Mouse (Mus musculus) neural tube, embryonic 11.5 days (tissue): Measurements from ENCODE around the gene Ddx23. TPM values are rescaled to one million over a fixed set of nuclear protein-coding genes. Genes with fewer than 3 reads are reported as not detected.

ENCODE experiments used
- ATAC-seq: fragments of 200-750 bp; cut with Nextera tagmentation; 2 replicates; pipeline ENCODE4 v1.8.0; 2017; ENCODE audit warnings: moderate number of reproducible peaks, mild to moderate bottlenecking, moderate TSS enrichment, moderate library complexity; ENCODE audit not compliant: insufficient read depth, low FRiP score, low TSS enrichment
- DNase-seq: peaks from one replicate; pipeline ENCODE4 v3.0.0-alpha.2; 2015; ENCODE audit warnings: low spot score
- H3K27ac ChIP-seq: fragments of 300-500 bp; sonication (generic); 2 replicates; pipeline ENCODE4 v1.5.1; 2014; ENCODE audit warnings: low read depth, mild to moderate bottlenecking, low read length
- H3K27me3 ChIP-seq: fragments of 300-500 bp; sonication (generic); 2 replicates; pipeline ENCODE4 v1.6.1; 2014; ENCODE audit warnings: mild to moderate bottlenecking, low read length, mixed read lengths; ENCODE audit not compliant: control insufficient read depth, insufficient read depth
- H3K36me3 ChIP-seq: fragments of 300-500 bp; sonication (generic); 2 replicates; pipeline ENCODE4 v1.6.1; 2014; ENCODE audit warnings: mild to moderate bottlenecking, low read length, moderate library complexity, mixed read lengths; ENCODE audit not compliant: control insufficient read depth, insufficient read depth
- H3K4me1 ChIP-seq: fragments of 300-500 bp; sonication (generic); 2 replicates; pipeline ENCODE4 v1.6.1; 2014; ENCODE audit warnings: low read length, mixed read lengths; ENCODE audit not compliant: control insufficient read depth, insufficient read depth
- H3K4me2 ChIP-seq: fragments of 300-500 bp; sonication (generic); 2 replicates; pipeline ENCODE4 v1.6.1; 2014; ENCODE audit warnings: low read depth, mild to moderate bottlenecking, moderate library complexity
- H3K4me3 ChIP-seq: fragments of 300-500 bp; sonication (generic); 2 replicates; pipeline ENCODE4 v1.5.1; 2014; ENCODE audit warnings: low read depth, low read length
- H3K9ac ChIP-seq: fragments of 300-500 bp; sonication (generic); 2 replicates; pipeline ENCODE4 v1.6.1; 2014; ENCODE audit warnings: mild to moderate bottlenecking, low read length
- H3K9me3 ChIP-seq: fragments of 300-500 bp; sonication (generic); 2 replicates; pipeline ENCODE4 v1.6.1; 2016; ENCODE audit warnings: low read length; ENCODE audit not compliant: control insufficient read depth
- WGBS: fragments of 180-500 bp; shearing (Covaris S2); extraction: QIAGEN DNeasy Blood & Tissue Kit; methylation state at CpG from one replicate; pipeline ENCODE4 v1.1.7; 2014; 5-methylcytosine and 5-hydroxymethylcytosine counted together
- polyA plus RNA-seq: library from polyadenylated mRNA; unstranded; fragments of >200 nt; fragmentation: Nextera tagmentation; extraction: Ambion mirVana; gene quantifications from 2 replicates; pipeline ENCODE4 v1.2.1, GENCODE M21; 2014

Ddx23 gene
- polyA plus RNA-seq, 1 experiment from 2014 or later, result 19.5 TPM

- Histone ChIP-seq H3K4me2 (peak overlapping the region; percentile 96), H3K27me3 (peaks cover 39% of the 10 kb centered on the region), H3K27ac (no peak overlapping the region), H3K9me3 (no peaks in the 10 kb centered on the region), H3K4me1 (peaks cover 46% of the 10 kb centered on the region), H3K4me3 (peak overlapping the region; percentile 82), H3K36me3 (no peaks in the 10 kb centered on the region), H3K9ac (peak overlapping the region; percentile 49)
- ATAC-seq (no peak), DNase-seq (no peak)
- WGBS, result 2% methylated on average over 4 of the region's 4 CpGs
Observed at GRCm38 (mm10) chr15:98632921-98633320, 29.8 kb downstream of the Ddx23 start.

GRCm38 (mm10) chr15:98632107-98632744 is 30.5 kb downstream of the Ddx23 start:
- Histone ChIP-seq H3K27me3 (peaks cover 39% of the 10 kb centered on the region), H3K4me2 (peak overlapping the region; percentile 96), H3K27ac (no peak overlapping the region), H3K9ac (peak overlapping the region; percentile 49), H3K4me3 (peak overlapping the region; percentile 82), H3K9me3 (no peaks in the 10 kb centered on the region), H3K36me3 (no peaks in the 10 kb centered on the region), H3K4me1 (peaks cover 46% of the 10 kb centered on the region)
- under 1% methylated on average over 18 of the region's 25 CpGs for WGBS
- DNase-seq, result peak; percentile 72
- no peak for ATAC-seq

DNA sequence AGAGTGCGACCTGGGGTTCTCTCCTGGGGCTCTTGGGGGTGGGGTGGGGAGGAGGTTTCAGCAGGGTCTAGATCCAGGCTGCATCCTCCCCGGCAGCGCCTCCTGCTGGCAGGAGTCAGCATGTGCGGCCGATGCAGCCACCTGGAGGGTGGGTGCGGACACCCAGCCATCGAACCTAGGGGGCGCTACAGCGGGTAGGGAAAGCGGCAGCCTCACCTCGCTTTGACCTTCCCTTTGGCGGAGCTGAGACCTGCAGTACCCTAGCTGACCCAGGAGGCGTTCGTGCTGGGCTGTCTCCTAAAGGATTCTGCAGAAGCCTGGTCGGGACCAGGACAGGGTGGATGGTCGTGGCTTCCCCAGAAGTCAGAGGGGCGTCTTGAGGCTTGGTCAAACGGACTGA is 31.2 kb downstream of the Ddx23 start:
- WGBS, result under 1% methylated on average over 18 of the region's 18 CpGs
- no peaks in the 10 kb centered on the region for H3K9me3 ChIP-seq
- H3K4me3 ChIP-seq, result peak overlapping the region; percentile 82
- peak; percentile 43; the same call in 1 of the 2 replicates for ATAC-seq
- no peaks in the 10 kb centered on the region for H3K36me3 ChIP-seq
- peaks cover 43% of the 10 kb centered on the region for H3K4me1 ChIP-seq
- no peak overlapping the region; the same call in 1 of the 2 replicates for H3K9ac ChIP-seq
- peak; percentile 91 for DNase-seq
- peak overlapping the region; percentile 96 for H3K4me2 ChIP-seq
- no peak overlapping the region for H3K27ac ChIP-seq
- H3K27me3 ChIP-seq, result peaks cover 36% of the 10 kb centered on the region

DNA sequence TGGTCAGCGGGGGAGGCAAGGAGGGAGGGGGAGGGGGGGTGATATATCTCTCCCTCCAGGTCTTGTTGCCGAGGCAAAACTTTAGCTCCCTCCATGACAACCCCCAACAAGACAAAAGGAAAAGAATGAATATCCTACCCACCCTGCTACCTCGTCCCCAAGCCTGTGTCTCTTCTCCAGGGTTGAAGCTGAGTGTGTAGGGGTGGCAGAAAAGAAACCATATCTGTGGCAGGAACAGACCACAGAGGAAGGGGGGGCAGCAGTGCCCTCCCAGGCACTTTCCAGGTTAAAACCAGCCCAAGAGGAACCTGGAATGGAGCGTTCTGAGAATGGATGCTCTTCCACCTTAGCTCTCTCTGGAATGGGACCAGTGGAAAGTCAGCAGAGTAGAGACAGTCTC is 32.2 kb downstream of the Ddx23 start, which contains the start of gene Cacnb3:
Cacnb3 (plus strand) TSS at position 301 of the 400 bp plus-strand sequence.
- no peak within 1 kb of the TSS; the same call in 1 of the 2 replicates for H3K9ac ChIP-seq
- ATAC-seq (no peak), DNase-seq (no peak)
- 31% methylated on average over 4 of the region's 4 CpGs for WGBS
- H3K4me2 ChIP-seq, result peak within 1 kb of the TSS; percentile 96
- no peaks in the 10 kb centered on the region for H3K36me3 ChIP-seq
- peaks cover 35% of the 10 kb centered on the region for H3K4me1 ChIP-seq
- H3K27me3 ChIP-seq, result peaks cover 31% of the 10 kb centered on the region
- H3K4me3 ChIP-seq, result peak within 1 kb of the TSS; percentile 82
- no peaks in the 10 kb centered on the region for H3K9me3 ChIP-seq
- no peak within 1 kb of the TSS for H3K27ac ChIP-seq

GRCm38 (mm10) chr15:98629464-98629863 is 33.2 kb downstream of the Ddx23 start:
- WGBS, result 45% methylated on average over 6 of the region's 6 CpGs
- Histone ChIP-seq H3K9me3 (no peaks in the 10 kb centered on the region), H3K27ac (no peak overlapping the region), H3K4me1 (peaks cover 32% of the 10 kb centered on the region), H3K9ac (no peak overlapping the region; the same call in 1 of the 2 replicates), H3K4me2 (no peak overlapping the region; the same call in 1 of the 2 replicates), H3K36me3 (no peaks in the 10 kb centered on the region), H3K4me3 (no peak overlapping the region), H3K27me3 (peaks cover 31% of the 10 kb centered on the region)
- no peak for DNase-seq
- ATAC-seq, result no peak

GRCm38 (mm10) chr15:98628589-98629254 is 34.0 kb downstream of the Ddx23 start:
- Histone ChIP-seq H3K9ac (peak overlapping the region; percentile 44), H3K4me1 (peaks cover 29% of the 10 kb centered on the region), H3K4me3 (peak overlapping the region; percentile 13; the same call in 1 of the 2 replicates), H3K27me3 (peaks cover 27% of the 10 kb centered on the region), H3K27ac (peak overlapping the region; percentile 62), H3K4me2 (peak overlapping the region; percentile 38), H3K36me3 (no peaks in the 10 kb centered on the region), H3K9me3 (no peaks in the 10 kb centered on the region)
- 7% methylated on average over 20 of the region's 20 CpGs for WGBS
- DNase-seq (peak; percentile 71), ATAC-seq (no peak)

DNA sequence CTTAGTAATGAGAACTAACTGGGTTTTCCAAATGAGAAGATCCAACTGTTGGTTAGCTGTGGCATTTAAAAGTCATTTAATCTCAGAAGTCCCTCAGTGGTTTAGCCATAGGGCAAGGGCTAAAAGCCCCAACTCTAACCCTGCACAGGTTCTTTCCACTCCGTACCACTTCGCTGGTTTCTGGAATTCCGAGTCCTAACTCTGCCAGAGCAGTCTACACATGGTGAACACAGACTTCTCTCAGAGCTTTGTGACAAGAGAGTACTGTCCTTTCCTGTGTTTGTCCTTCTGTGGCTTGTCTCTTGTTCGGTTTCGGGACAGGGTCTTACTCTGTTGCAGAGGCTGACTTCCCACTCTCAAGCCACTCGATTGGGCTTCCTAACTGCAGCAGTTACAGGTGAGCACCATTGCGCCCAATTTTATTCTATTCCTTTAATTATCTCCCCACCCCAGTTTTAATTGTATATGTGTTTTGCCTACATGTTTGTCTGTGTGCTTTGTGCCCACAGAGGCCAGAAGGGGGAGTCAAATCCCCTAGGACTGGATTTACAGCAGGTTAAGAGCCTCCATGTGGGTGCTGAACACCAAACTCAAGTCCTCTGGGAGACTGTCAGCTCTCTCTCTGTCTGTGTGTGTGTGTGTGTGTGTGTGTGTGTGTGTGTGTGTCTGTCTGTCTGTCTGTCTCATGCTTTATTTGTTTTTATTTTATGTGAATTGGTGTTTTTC is 36.0 kb downstream of the Ddx23 start:
- Histone ChIP-seq H3K27me3 (peaks cover 20% of the 10 kb centered on the region), H3K4me1 (peaks cover 14% of the 10 kb centered on the region), H3K4me3 (no peak overlapping the region), H3K4me2 (no peak overlapping the region), H3K9ac (no peak overlapping the region), H3K27ac (no peak overlapping the region), H3K36me3 (no peaks in the 10 kb centered on the region), H3K9me3 (no peaks in the 10 kb centered on the region)
- no peak for DNase-seq
- no peak for ATAC-seq
- 80% methylated on average over 7 of the region's 7 CpGs for WGBS

- WGBS, result 17% methylated on average over 8 of the region's 8 CpGs
- ATAC-seq, result no peak
- H3K4me3 ChIP-seq, result no peak overlapping the region
- no peak for DNase-seq
- H3K9ac ChIP-seq, result no peak overlapping the region
- peaks cover 11% of the 10 kb centered on the region for H3K4me1 ChIP-seq
- H3K36me3 ChIP-seq, result no peaks in the 10 kb centered on the region
- no peak overlapping the region for H3K4me2 ChIP-seq
- H3K27me3 ChIP-seq, result peaks cover 14% of the 10 kb centered on the region; the same call in 1 of the 2 replicates
- no peak overlapping the region for H3K27ac ChIP-seq
- no peaks in the 10 kb centered on the region for H3K9me3 ChIP-seq
Observed at GRCm38 (mm10) chr15:98626078-98626477, 36.6 kb downstream of the Ddx23 start.
